Mouse (Mus musculus): ENCODE results near the gene Tmem200b.

GRCm38 (mm10) chr4:131873293-131874168 lies 48.0 kb upstream of the Tmem200b start, which contains the start of gene Srsf4:
- TF ChIP-seq CTCF (conservative IDR thresholded peaks at IDR 0.05; ENCODE audit: low read length) (no peak), NANOG (IDR thresholded peaks at IDR 0.05; ENCODE audit: borderline replicate concordance, low read length) (no peak)

Data from E14TG2a.4 (cell line).